Mouse (Mus musculus) lung, postnatal 0 days (tissue): Measurements from ENCODE around the gene Gm10912. TPM values are rescaled to one million over a fixed set of nuclear protein-coding genes. Genes with fewer than 3 reads are reported as not detected.
A peak's percentile ranks its signal among the peaks of the same experiment; 100 is the strongest.
"Not testable (repeated sequence)": the region's sequence is repeated elsewhere in the genome, so short reads cannot be mapped to it uniquely, and the experiment has no call there.

Source experiments
- ATAC-seq: fragments of 200-750 bp; cut with Nextera tagmentation; 2 replicates; pipeline ENCODE4 v1.8.0; 2017; ENCODE audit warnings: moderate library complexity
- DNase-seq: peaks from one replicate; pipeline ENCODE4 v3.0.0-alpha.2; 2016; ENCODE audit warnings: low spot score
- H3K27ac ChIP-seq: fragments of 300-500 bp; sonication (generic); 2 replicates; pipeline ENCODE4 v1.5.1; 2014; ENCODE audit warnings: antibody characterized with exemption, mild to moderate bottlenecking, low read length, mixed read lengths
- H3K27me3 ChIP-seq: fragments of 300-500 bp; sonication (generic); replicated peaks from 2 replicates; pipeline ENCODE4 v1.6.1; 2014; ENCODE audit warnings: low read length, mixed read lengths; ENCODE audit not compliant: insufficient read depth
- H3K36me3 ChIP-seq: fragments of 300-500 bp; sonication (generic); 2 replicates; pipeline ENCODE4 v1.6.1; 2014; ENCODE audit warnings: low read length, mixed read lengths; ENCODE audit not compliant: insufficient read depth
- H3K4me1 ChIP-seq: fragments of 300-500 bp; sonication (generic); 2 replicates; pipeline ENCODE4 v1.6.1; 2014; ENCODE audit warnings: antibody characterized with exemption, low read depth, low read length, mixed read lengths; ENCODE audit not compliant: insufficient read depth
- H3K4me2 ChIP-seq: fragments of 300-500 bp; sonication (generic); replicated peaks from 2 replicates; pipeline ENCODE4 v1.6.1; 2014; ENCODE audit warnings: low read depth, mild to moderate bottlenecking, low read length, moderate library complexity, mixed read lengths
- H3K4me3 ChIP-seq: fragments of 300-500 bp; sonication (generic); 2 replicates; pipeline ENCODE4 v1.5.1; 2014; ENCODE audit warnings: low read depth, low read length
- H3K9ac ChIP-seq: fragments of 300-500 bp; sonication (generic); replicated peaks from 2 replicates; pipeline ENCODE4 v1.6.1; 2014; ENCODE audit warnings: low read depth, mild to moderate bottlenecking
- H3K9me3 ChIP-seq: fragments of 300-500 bp; sonication (generic); 2 replicates; pipeline ENCODE4 v1.6.1; 2016; ENCODE audit warnings: low read length, mixed read lengths
- CTCF ChIP-seq: IDR thresholded peaks from 2 replicates; pipeline ENCODE4 v1.5.1; 2016; ENCODE audit warnings: antibody characterized with exemption, mild to moderate bottlenecking
- EP300 ChIP-seq: IDR thresholded peaks from 2 replicates; pipeline ENCODE4 v1.6.1; 2016; ENCODE audit warnings: antibody characterized with exemption, mild to moderate bottlenecking, control low read depth
- WGBS: fragments of 180-500 bp; shearing (Covaris S2); extraction: QIAGEN DNeasy Blood & Tissue Kit; methylation state at CpG from one replicate; pipeline ENCODE4 v1.1.7; 2014; 5-methylcytosine and 5-hydroxymethylcytosine counted together
- polyA plus RNA-seq: library from polyadenylated mRNA; unstranded; fragments of >200 nt; fragmentation: Nextera tagmentation; extraction: Ambion mirVana; gene quantifications from 2 replicates; pipeline ENCODE4 v1.2.1, GENCODE M21; 2015

The Gm10912 gene
- polyA plus RNA-seq, 1 experiment from 2014 or later = not detected

GRCm38 (mm10) chr2:104098529-104099230 is 33.1 kb downstream of the Gm10912 start:
- no peaks in the 10 kb centered on the region for H3K4me1 ChIP-seq
- no peaks in the 10 kb centered on the region for H3K27me3 ChIP-seq
- no peak overlapping the region for H3K27ac ChIP-seq
- no peak overlapping the region for H3K9ac ChIP-seq
- H3K36me3 ChIP-seq = no peaks in the 10 kb centered on the region
- TF ChIP-seq EP300 (no peak), CTCF (no peak)
- DNase-seq = no peak
- 14% methylated on average over 3 of the region's 3 CpGs for WGBS
- no peak overlapping the region for H3K4me3 ChIP-seq
- H3K9me3 ChIP-seq = no peaks in the 10 kb centered on the region
- ATAC-seq = peak; percentile 13; the same call in 1 of the 2 replicates
- H3K4me2 ChIP-seq = no peak overlapping the region

- H3K4me3 ChIP-seq = no peak overlapping the region
- no peak for ATAC-seq
- no peak for DNase-seq
- TF ChIP-seq CTCF (no peak), EP300 (no peak)
- WGBS = 82% methylated on average over 2 of the region's 2 CpGs
- H3K9ac ChIP-seq = no peak overlapping the region
- no peaks in the 10 kb centered on the region for H3K36me3 ChIP-seq
- no peaks in the 10 kb centered on the region for H3K27me3 ChIP-seq
- no peaks in the 10 kb centered on the region for H3K9me3 ChIP-seq
- H3K4me1 ChIP-seq = no peaks in the 10 kb centered on the region
- no peak overlapping the region for H3K27ac ChIP-seq
- no peak overlapping the region for H3K4me2 ChIP-seq
Measured at GRCm38 (mm10) chr2:104099231-104099585, 33.6 kb downstream of the Gm10912 start.

GRCm38 (mm10) chr2:104099946-104100345 is 34.3 kb downstream of the Gm10912 start:
- WGBS = 67% methylated on average over 1 of the region's 1 CpGs
- Histone ChIP-seq H3K4me3 (no peak overlapping the region), H3K9me3 (no peaks in the 10 kb centered on the region), H3K9ac (no peak overlapping the region), H3K27me3 (no peaks in the 10 kb centered on the region), H3K36me3 (no peaks in the 10 kb centered on the region), H3K4me1 (no peaks in the 10 kb centered on the region), H3K4me2 (no peak overlapping the region), H3K27ac (no peak overlapping the region)
- DNase-seq = no peak
- no peak for ATAC-seq
- TF ChIP-seq EP300 = no peak
- TF ChIP-seq CTCF = no peak

DNA sequence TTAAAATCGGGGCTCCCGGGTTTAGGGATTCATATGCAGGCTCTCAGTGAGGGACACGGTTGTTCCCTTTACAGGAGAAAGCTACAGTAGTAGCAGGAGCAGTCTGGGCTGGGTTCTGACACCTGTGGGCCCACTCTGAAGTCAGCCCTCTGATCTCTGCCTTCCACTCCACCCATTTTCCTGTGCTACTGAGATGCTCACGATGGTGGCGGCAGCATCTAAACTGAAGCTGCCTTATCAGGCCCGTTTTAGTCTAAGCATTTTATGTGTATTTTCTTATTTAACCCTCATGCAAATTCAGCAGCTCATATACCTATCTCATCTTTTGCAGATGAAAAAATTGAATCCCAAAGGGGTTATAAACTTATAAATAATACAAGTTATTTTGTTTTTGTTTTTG is 39.2 kb downstream of the Gm10912 start:
- DNase-seq (no peak), ATAC-seq (no peak)
- TF ChIP-seq EP300 (no peak), CTCF (no peak)
- no peaks in the 10 kb centered on the region for H3K27me3 ChIP-seq
- H3K9me3 ChIP-seq = no peaks in the 10 kb centered on the region
- no peak overlapping the region for H3K27ac ChIP-seq
- no peak overlapping the region for H3K4me2 ChIP-seq
- WGBS = 87% methylated on average over 6 of the region's 6 CpGs
- H3K4me1 ChIP-seq = no peaks in the 10 kb centered on the region
- no peak overlapping the region for H3K9ac ChIP-seq
- H3K4me3 ChIP-seq = no peak overlapping the region
- no peaks in the 10 kb centered on the region for H3K36me3 ChIP-seq

DNA sequence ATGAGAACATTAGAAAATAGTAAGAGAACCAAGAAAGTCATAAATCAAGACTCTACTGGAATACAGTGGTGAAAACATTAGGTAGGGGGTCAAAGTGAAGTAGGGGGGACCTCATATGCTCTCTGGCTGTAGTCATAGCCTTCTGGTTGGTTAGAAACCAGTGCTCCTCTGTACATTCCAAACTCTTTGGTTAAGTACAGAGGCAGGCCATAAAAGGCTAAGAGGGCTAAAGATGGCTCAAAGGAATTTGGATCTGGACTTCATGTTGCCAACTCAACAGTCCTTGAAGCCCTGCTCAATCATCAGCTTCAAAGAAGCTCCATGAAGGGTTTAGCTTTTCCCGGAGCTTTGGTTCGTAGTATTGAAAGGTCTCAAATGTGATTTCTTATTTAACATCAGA is 43.4 kb downstream of the Gm10912 start:
- not testable (repeated sequence) for H3K27ac ChIP-seq, ATAC-seq
- 65% methylated on average over 2 of the region's 2 CpGs for WGBS

GRCm38 (mm10) chr2:104109528-104109927 is 43.9 kb downstream of the Gm10912 start:
- ATAC-seq (no peak), DNase-seq (no peak)
- Histone ChIP-seq H3K9me3 (no peaks in the 10 kb centered on the region), H3K9ac (no peak overlapping the region), H3K4me3 (no peak overlapping the region), H3K36me3 (no peaks in the 10 kb centered on the region), H3K4me2 (no peak overlapping the region), H3K4me1 (no peaks in the 10 kb centered on the region), H3K27me3 (no peaks in the 10 kb centered on the region), H3K27ac (no peak overlapping the region)
- no peak for TF ChIP-seq EP300
- TF ChIP-seq CTCF = no peak
- WGBS = 60% methylated on average over 2 of the region's 2 CpGs

More for the DNA sequence above, 43.4 kb downstream of the Gm10912 start:
- H3K4me3 ChIP-seq, H3K4me2 ChIP-seq, DNase-seq, H3K36me3 ChIP-seq, H3K9me3 ChIP-seq, H3K4me1 ChIP-seq, H3K9ac ChIP-seq, H3K27me3 ChIP-seq: not testable (repeated sequence)

GRCm38 (mm10) chr2:104110031-104110430 is 44.4 kb downstream of the Gm10912 start:
- H3K4me3 ChIP-seq = no peak overlapping the region
- no peak overlapping the region for H3K27ac ChIP-seq

DNA sequence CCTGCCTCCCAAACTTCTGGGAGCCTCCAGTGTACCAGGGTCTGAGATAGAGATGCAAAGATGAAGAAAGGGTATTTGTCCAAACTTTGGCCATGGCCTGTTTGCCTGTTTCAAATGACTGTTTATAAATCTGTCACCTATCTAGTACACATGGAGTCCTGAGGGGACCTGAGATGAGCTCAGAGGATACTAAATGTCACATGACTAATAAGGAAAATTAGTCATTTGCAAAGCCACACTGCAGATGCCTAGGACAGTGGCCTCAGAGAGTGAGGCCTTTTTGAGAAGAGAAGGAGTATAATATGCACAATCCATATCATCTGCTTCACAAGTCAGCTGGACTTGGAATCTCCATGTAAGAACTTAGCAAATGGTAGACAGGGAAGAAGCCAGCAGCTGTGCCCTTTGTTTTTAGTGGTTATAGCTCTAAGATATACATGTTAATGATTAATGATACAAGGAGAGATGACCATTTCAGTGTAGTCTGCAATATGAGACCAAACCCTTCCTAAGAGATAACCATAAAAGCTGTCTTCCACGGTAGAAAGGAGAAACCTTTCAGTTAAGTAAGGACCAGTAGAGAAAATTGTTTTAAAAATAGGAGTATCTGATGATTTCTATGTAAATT is 45.7 kb downstream of the Gm10912 start:
- DNase-seq, H3K4me2 ChIP-seq, H3K9ac ChIP-seq, H3K4me1 ChIP-seq, ATAC-seq, H3K36me3 ChIP-seq, H3K9me3 ChIP-seq, H3K27me3 ChIP-seq, H3K27ac ChIP-seq, H3K4me3 ChIP-seq: not testable (repeated sequence)
- WGBS = no CpG with 5 or more reads among the region's 1 CpGs

More at GRCm38 (mm10) chr2:104110031-104110430, 44.4 kb downstream of the Gm10912 start:
- H3K9me3 ChIP-seq = no peaks in the 10 kb centered on the region
- no peaks in the 10 kb centered on the region for H3K4me1 ChIP-seq
- no peak for DNase-seq
- 61% methylated on average over 4 of the region's 4 CpGs for WGBS
- H3K36me3 ChIP-seq = no peaks in the 10 kb centered on the region
- no peaks in the 10 kb centered on the region for H3K27me3 ChIP-seq
- TF ChIP-seq EP300 (no peak), CTCF (no peak)
- no peak overlapping the region for H3K4me2 ChIP-seq
- no peak overlapping the region for H3K9ac ChIP-seq
- ATAC-seq = no peak

- H3K4me3 ChIP-seq, H3K36me3 ChIP-seq, H3K27ac ChIP-seq, H3K4me1 ChIP-seq, H3K9ac ChIP-seq, DNase-seq, ATAC-seq, H3K4me2 ChIP-seq, H3K9me3 ChIP-seq, H3K27me3 ChIP-seq: not testable (repeated sequence)
Measured at GRCm38 (mm10) chr2:104113563-104113962, 47.9 kb downstream of the Gm10912 start.
